Mouse (Mus musculus) myocyte (in vitro differentiated cells): ENCODE measurements around the gene Rgs5.

Experiments used
- E2F4 ChIP-seq: IDR thresholded peaks from one replicate; pipeline ENCODE4 v1.6.1; 2011; ENCODE audit warnings: mild to moderate bottlenecking, control low read depth, moderate library complexity; ENCODE audit not compliant: insufficient read depth
- TCF12 ChIP-seq: IDR thresholded peaks from one replicate; pipeline ENCODE4 v1.6.1; 2011; ENCODE audit warnings: mild to moderate bottlenecking, control low read depth; ENCODE audit not compliant: poor library complexity, insufficient read depth, severe bottlenecking

- TF ChIP-seq TCF12 (no peak), E2F4 (no peak)
Observed at GRCm38 (mm10) chr1:169693040-169693439, 37.7 kb downstream of the Rgs5 start.
